Mouse (Mus musculus) gastrocnemius, postnatal 4 days (tissue): ENCODE measurements at regions not wholly inside any gene's neighbourhood (a gene's known extent, or its start where the extent isn't known, plus 50 kb on each side); places are given as distances from the start of the nearest gene placed in this dataset.
A peak's percentile ranks its signal among the peaks of the same experiment; 100 is the strongest.

ENCODE experiments used
- DNase-seq, 2 experiments: peaks; one replicate each; pipeline ENCODE4 v3.0.0; 2021 to 2022; ENCODE audit warnings: low spot score in 2 of 2, mixed read lengths in 2 of 2

DNA sequence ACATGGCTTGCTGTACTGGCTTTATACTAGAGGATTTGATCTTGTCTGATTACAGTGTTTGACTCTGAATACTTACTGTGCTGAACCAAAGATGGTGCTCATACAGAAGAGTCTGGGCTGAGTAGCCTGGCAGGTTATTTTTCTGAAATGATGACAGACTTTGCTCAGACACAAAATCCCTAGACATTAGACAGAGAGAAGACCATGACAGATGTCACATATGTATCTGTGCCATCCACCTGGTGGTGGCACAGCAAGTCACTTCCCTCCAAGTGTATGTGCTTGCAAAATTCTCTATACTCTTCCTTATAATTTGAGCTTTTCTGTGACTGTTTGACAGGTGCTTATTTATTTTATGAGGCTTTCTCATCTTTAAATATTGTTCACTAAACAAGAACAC is 80.7 kb downstream of the Gm7361 start:
- no peak for DNase-seq

DNA sequence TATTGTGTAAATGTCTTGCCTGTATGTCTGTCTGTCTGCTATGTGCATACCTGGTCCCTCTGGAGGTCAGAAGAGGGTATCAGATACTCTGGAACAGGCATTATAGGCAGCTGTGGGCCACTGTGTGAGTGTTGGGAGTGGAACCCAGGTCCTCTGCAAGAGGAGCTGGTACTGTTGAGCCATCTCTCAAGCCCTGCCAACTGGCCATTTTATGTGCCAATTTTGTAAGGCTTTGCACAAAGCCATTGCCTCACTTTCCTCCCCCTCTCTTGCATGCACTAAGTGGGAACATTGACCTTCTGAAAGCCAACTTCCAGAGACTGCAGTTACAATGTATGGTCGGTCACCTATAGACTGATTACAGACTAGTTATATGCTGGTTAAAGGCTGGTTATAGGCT is 81.8 kb downstream of the Gm7361 start:
- DNase-seq, result no peak

- no peak for DNase-seq
These were observed 97.7 kb downstream of the Gm7361 start for GRCm38 (mm10) chr5:26355156-26355555.

GRCm38 (mm10) chr5:26359082-26359481 is 101.6 kb downstream of the Gm7361 start:
- no peak for DNase-seq

DNA sequence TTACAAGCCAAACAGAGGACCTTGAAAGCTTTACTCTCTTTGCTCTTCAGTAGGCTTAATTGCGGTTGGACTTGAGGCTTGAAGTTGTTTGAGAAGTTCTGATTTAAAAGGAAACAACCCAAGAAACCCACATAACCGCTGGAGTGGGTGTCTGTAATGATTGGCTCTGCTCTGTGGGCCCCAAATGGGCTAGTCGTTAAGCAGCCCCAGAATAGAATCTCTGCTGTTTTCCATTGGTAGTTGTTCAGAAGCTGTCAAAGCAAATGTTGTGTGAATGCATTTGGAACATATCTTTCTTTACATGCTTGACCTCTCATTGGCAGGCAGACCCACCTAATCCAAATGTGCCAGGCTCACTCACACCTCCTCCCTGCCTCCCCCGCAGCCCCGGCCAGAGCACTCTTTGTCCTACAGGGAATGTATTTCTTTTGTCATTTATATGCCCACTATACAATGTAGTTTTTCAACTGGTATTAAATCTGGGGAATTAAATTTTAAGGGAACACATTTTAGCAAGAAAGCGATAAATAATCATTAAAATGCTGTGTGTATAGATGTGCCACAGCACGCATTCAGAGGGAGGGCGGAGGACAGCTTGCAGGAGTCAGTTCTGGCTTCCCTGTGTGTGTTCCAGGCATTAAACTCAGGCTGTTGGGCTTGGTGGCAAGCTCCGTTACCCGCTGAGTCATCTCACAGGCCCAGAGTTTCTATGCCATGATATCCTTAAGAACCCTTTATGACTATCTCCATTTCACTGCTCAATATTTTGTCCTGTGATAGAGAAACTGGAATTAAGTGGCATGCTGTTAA is 116.9 kb downstream of the Gm7361 start:
- no peak for DNase-seq

- no peak for DNase-seq
These were observed 149.7 kb downstream of the Gm7361 start for GRCm38 (mm10) chr5:26407088-26407672.

GRCm38 (mm10) chr5:26413185-26413584 is 155.7 kb downstream of the Gm7361 start:
- DNase-seq, result no peak

- no peak for DNase-seq
These were observed 187.1 kb downstream of the Gm7361 start for GRCm38 (mm10) chr5:26444331-26445200.

GRCm38 (mm10) chr5:26451306-26451705 is 193.8 kb downstream of the Gm7361 start:
- no peak for DNase-seq

GRCm38 (mm10) chr5:26457627-26458026 is 200.1 kb downstream of the Gm7361 start:
- no peak for DNase-seq

GRCm38 (mm10) chr5:26466666-26467065 is 209.2 kb downstream of the Gm7361 start:
- no peak for DNase-seq

DNA sequence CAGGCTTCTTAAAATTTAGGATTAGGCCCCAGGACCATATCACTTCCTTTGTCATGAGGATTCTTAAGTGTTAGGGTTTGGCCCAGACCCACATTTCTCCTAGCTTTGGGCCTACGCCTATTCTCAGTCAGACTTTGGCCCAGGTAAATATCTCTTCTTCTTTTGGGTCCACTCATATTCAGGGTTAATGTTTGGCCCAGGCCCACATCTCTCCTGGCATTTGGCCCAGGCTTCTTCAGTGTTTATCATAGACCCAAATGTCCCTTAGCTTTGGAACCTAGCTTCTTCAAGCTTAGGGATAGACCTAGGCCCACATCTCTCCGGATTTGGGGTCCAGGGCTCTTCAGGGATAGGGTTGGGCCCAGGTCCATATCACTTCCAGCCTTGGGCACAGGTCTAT is 228.2 kb downstream of the Gm7361 start:
- DNase-seq, result no peak

DNA sequence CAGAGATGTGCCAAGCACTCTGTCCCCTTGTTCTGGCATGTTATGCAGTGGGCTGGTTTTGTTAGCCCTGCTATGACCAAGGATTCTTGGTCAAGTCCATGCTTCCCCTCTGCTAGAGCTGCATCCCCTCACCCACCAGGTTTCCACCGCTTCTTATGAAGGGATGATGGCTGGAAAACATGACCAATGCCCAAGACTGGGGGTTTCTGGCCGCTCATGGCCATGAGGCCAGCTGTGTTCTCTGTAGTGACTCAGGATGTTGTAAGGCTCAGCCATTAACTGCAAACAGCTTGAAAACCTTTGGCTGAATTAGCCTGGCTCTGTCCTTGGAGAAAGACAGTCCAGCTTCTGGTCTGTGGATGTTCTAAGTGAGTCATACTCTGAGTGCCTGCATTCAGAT is 236.5 kb downstream of the Gm7361 start:
- DNase-seq, result no peak

DNA sequence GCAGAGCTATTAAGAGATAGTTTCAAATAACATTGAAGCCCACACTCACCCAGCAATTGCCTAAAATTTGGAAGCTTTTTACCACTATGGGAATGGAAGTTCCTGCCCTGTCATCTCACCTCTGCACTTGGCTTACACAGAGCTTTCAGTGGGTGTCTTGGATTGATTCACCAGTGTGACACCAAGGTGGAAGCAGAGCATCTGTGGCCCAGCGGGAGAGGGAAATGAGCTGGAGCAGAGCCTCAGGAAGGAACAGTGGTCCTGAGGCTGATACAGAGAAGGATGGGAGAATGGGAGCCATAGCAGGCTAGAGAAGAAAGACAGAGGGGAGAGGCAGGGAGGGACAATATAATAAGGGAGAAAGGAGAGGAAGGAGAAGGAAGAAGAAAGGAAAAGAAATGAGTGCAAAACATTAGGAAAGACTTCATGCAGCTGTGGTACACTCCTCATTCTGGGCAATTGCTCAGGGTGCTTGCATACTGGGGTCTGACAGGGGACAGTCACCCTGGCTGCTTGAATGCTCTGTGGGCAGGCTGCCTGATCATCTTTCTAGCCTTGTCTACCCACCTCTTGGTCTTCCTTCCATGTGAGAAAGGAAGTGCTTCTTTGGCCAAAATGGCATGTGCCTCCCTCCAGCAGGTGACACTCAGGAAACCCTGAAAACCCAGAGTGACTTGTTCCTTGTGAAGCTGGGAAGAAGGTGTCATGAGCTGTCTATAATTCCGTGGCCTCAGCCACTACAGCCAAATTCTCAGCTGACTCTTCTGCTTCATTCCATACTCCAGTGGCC is 240.3 kb downstream of the Gm7361 start:
- no peak for DNase-seq

GRCm38 (mm10) chr5:26509525-26510168 is 252.2 kb downstream of the Gm7361 start:
- no peak for DNase-seq

DNA sequence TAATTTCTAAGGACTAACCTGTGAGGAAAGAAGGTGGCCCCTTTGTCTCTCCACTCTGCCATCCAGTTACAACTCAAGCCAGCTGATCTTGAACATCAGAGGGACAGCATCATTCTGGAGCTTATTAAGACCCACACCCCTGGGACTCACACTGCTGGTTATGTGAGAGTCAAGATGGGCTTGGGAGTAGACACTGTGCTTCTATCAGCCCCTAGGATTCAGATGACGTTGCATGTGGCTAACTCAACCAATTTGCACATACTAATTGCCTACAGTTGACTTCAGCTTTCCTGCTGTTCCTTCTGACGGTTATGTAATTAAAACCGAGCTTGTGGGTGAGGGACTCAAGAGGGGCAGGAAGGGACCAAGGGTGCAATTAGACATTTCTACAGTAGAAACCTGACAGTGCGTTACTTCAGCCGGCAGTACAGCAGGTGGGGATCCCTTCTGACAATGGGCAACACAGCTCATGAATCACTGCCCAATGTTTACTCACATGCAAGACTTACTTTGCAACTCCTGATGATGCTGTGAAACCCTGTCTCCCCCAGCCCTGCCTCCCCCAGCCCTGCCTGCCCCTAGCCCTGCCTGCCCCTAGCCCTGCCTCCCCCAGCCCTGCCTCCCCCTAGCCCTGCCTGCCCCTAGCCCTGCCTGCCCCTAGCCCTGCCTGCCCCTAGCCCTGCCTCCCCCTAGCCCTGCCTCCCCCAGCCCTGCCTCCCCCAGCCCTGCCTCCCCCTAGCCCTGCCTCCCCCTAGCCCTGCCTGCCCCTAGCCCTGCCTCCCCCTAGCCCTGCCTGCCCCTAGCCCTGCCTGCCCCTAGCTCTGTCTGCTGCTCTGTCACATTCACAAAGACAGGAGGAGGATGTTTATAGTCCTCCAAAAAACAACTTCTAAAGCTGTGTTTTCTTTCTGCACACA is 255.8 kb downstream of the Gm7361 start:
- no peak for DNase-seq

DNA sequence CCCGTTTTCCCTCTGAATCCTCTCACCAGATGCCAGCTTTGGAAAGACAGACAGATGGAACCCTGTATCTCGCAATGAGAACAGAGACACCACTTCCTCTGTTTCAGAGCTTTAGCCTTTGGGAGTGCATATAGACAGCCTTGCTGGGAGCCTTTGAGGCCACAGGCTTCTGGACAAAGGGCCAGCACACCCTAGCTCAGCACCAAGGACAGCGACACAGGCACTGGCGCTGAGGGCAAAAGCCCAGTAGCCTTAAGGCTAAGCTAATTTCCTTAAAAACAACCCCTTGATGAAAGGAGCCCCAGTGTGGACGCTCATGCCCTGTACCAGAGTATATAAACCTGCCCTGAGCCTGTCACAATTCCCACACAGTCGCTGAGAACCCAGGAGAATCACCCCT is 278.1 kb downstream of the Gm7361 start:
- DNase-seq, result peak in 1 of 2 experiments; percentile 39

DNA sequence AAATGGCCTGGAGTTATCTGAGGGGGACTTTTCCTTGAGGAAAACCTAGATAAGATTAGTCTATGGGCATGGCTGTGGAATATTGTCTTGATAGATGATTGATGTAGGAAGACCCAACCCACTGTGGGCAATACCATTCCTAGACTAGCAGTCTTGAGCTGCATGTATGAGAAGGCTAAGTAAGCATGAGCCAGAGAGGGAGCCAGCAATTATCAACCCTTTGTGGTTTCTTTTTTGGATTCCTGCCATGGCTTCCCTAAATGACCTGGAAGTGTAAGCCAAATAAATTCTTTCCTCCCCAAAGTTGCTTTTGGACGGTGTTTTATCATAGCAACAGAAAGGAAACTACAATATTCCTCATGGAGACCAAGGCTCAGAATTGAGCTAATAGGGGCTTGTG is 253.7 kb upstream of the Dpp6 start:
- no peak for DNase-seq

- no peak for DNase-seq
These were observed 252.9 kb upstream of the Dpp6 start for GRCm38 (mm10) chr5:26564056-26564455.
